Mouse (Mus musculus) myocyte (in vitro differentiated cells): ENCODE results near the gene Zfp638. TPM values are rescaled to one million over a fixed set of nuclear protein-coding genes. Genes with fewer than 3 reads are reported as not detected.
"Not testable (repeated sequence)": the region's sequence is repeated elsewhere in the genome, so short reads cannot be mapped to it uniquely, and the experiment has no call there.

ENCODE experiments used
- H3K27me3 ChIP-seq: one replicate; pipeline ENCODE4 v1.6.1; 2011; ENCODE audit not compliant: control insufficient read depth, insufficient read depth, insufficient read length
- H3K36me3 ChIP-seq: one replicate; pipeline ENCODE4 v1.6.1; 2011; ENCODE audit not compliant: control insufficient read depth, insufficient read depth
- H3K4me2 ChIP-seq: one replicate; pipeline ENCODE4 v1.6.1; 2011; ENCODE audit warnings: low read depth, control low read depth
- H3K4me3 ChIP-seq: one replicate; pipeline ENCODE4 v1.5.1; 2011; ENCODE audit warnings: mild to moderate bottlenecking, control low read depth, moderate library complexity
- H3K79me2 ChIP-seq: one replicate; pipeline ENCODE4 v1.6.1; 2011; ENCODE audit not compliant: control insufficient read depth, insufficient read depth
- H3ac ChIP-seq: one replicate; pipeline ENCODE4 v1.6.1; 2011; ENCODE audit not compliant: control insufficient read depth, insufficient read length
- CEBPB ChIP-seq: IDR thresholded peaks from 2 replicates; pipeline ENCODE4 v1.6.1; 2011; ENCODE audit warnings: mild to moderate bottlenecking, moderate library complexity; ENCODE audit not compliant: poor library complexity, insufficient read depth, severe bottlenecking
- E2F4 ChIP-seq: IDR thresholded peaks from one replicate; pipeline ENCODE4 v1.6.1; 2011; ENCODE audit warnings: mild to moderate bottlenecking, control low read depth, moderate library complexity; ENCODE audit not compliant: insufficient read depth
- MAX ChIP-seq: IDR thresholded peaks from one replicate; pipeline ENCODE4 v1.6.1; 2011; ENCODE audit warnings: low read depth, mild to moderate bottlenecking, control low read depth
- MYOD1 ChIP-seq, 3 experiments: IDR thresholded peaks; one replicate each; pipeline ENCODE4 v1.6.1; 2011; ENCODE audit warnings: control low read depth in 2 of 3, low read depth in 2 of 3, mild to moderate bottlenecking in 2 of 3, moderate library complexity in 1 of 3; ENCODE audit not compliant: insufficient read length in 2 of 3, control insufficient read depth in 1 of 3
- MYOG ChIP-seq, 3 experiments: IDR thresholded peaks; one replicate each; pipeline ENCODE4 v1.6.1; 2011; ENCODE audit warnings: control low read depth in 2 of 3, low read depth in 2 of 3, mild to moderate bottlenecking in 2 of 3; ENCODE audit not compliant: insufficient read length in 2 of 3, control insufficient read depth in 1 of 3, insufficient read depth in 1 of 3
- POLR2A ChIP-seq: IDR thresholded peaks from one replicate; pipeline ENCODE4 v1.6.1; 2011; ENCODE audit warnings: low read depth, mild to moderate bottlenecking, control low read depth, moderate library complexity; ENCODE audit not compliant: insufficient read length
- POLR2AphosphoS2 ChIP-seq: IDR thresholded peaks from one replicate; pipeline ENCODE4 v1.6.1; 2011; ENCODE audit warnings: low read depth, control low read depth; ENCODE audit not compliant: insufficient read length
- REST ChIP-seq: IDR thresholded peaks from one replicate; pipeline ENCODE4 v1.6.1; 2011; ENCODE audit warnings: mild to moderate bottlenecking, control low read depth, moderate library complexity; ENCODE audit not compliant: insufficient read depth, insufficient read length
- SRF ChIP-seq: IDR thresholded peaks from one replicate; pipeline ENCODE4 v1.6.1; 2011; ENCODE audit warnings: low read depth; ENCODE audit not compliant: control insufficient read depth, insufficient read length
- TCF12 ChIP-seq: IDR thresholded peaks from one replicate; pipeline ENCODE4 v1.6.1; 2011; ENCODE audit warnings: mild to moderate bottlenecking, control low read depth; ENCODE audit not compliant: poor library complexity, insufficient read depth, severe bottlenecking
- TCF3 ChIP-seq: IDR thresholded peaks from one replicate; pipeline ENCODE4 v1.6.1; 2011; ENCODE audit warnings: low read depth, control low read depth; ENCODE audit not compliant: insufficient read length
- USF1 ChIP-seq: IDR thresholded peaks from one replicate; pipeline ENCODE4 v1.6.1; 2011; ENCODE audit warnings: low read depth, mild to moderate bottlenecking, control low read depth, moderate library complexity
- polyA plus RNA-seq: library from polyadenylated mRNA; unstranded; fragments of >200 nt; fragmentation: generic; extraction: Trizol; gene quantifications from one replicate; pipeline ENCODE4 v1.2.1, GENCODE M21; 2012; ENCODE audit warnings: missing spikeins

Gene Zfp638
- polyA plus RNA-seq, 1 experiment = 6.0 TPM

DNA sequence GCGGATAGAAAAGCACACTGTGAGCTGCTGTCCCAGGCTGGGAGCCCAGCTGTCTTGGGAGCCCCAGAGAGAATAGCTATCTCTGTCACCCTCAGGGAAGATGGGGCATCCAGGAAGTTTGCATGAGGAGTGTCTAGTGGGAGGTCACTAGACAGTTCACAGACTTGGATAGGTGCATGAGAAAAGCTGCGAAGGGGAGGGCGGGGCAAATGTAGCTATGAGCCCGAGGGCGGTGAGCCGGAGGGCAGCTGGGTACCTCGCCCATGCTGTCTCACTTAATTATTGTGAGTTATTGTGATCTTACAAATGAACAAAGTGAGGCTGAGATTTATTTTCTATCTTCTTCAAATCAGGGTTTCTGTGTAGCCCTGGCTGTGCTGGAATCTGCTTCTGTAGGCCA lies 162.9 kb downstream of the Zfp638 start:
- no peaks in the 10 kb centered on the region for H3K36me3 ChIP-seq

DNA sequence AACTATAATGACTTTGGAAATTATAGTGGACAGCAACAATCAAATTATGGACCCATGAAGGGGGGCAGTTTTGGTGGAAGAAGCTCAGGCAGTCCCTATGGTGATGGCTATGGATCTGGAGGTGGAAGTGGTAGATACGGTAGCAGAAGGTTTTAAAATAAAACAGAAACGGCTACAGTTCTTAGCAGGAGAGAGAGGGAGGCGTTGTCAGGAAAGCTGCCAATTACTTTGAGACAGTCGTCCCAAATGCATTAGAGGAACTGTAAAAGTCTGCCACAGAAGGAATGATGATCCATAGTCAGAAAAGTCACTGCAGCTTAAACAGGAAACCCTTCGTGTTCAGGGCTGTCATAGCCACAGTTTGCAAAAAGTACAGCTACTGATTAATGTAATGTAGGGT lies 165.6 kb downstream of the Zfp638 start:
- not testable (repeated sequence) for H3ac ChIP-seq, H3K4me3 ChIP-seq, H3K79me2 ChIP-seq, H3K4me2 ChIP-seq, H3K36me3 ChIP-seq, H3K27me3 ChIP-seq

More for the DNA sequence above, 162.9 kb downstream of the Zfp638 start:
- Histone ChIP-seq H3ac (no peak overlapping the region), H3K4me2 (no peak overlapping the region), H3K4me3 (no peak overlapping the region), H3K27me3 (no peaks in the 10 kb centered on the region), H3K79me2 (no peaks in the 10 kb centered on the region)
- TF ChIP-seq POLR2A = no peak
- no peak for TF ChIP-seq POLR2AphosphoS2
- no peak for TF ChIP-seq REST
- no peak for TF ChIP-seq CEBPB
- no peak for TF ChIP-seq USF1
- TF ChIP-seq TCF3 = no peak
- no peak for TF ChIP-seq SRF
- TF ChIP-seq MAX = no peak
- TF ChIP-seq MYOG (IDR thresholded peaks at IDR 0.05; ENCODE audit: control insufficient read depth in 1 of 3, insufficient read depth in 1 of 3, insufficient read length in 2 of 3, low read depth in 2 of 3) = no peak
- TF ChIP-seq TCF12 = no peak
- no peak for TF ChIP-seq MYOD1 (IDR thresholded peaks at IDR 0.05; ENCODE audit: control insufficient read depth in 1 of 3, insufficient read length in 2 of 3, low read depth in 2 of 3)
- TF ChIP-seq E2F4 = no peak

Other genes starting within 250 kb of the Zfp638 start
- not detected for gene Clec4f, start 210.9 kb upstream of the Zfp638 start, polyA plus RNA-seq
- not detected for gene Cd207, start 189.3 kb upstream of the Zfp638 start, polyA plus RNA-seq
- 0.66 TPM for gene Vax2, start 155.8 kb upstream of the Zfp638 start, polyA plus RNA-seq
- gene Atp6v1b1, start 124.1 kb upstream of the Zfp638 start, polyA plus RNA-seq = not detected
- gene Ankrd53, start 104.5 kb upstream of the Zfp638 start, polyA plus RNA-seq = 0.05 TPM
- gene Tex261, start 91.3 kb upstream of the Zfp638 start, polyA plus RNA-seq = 70.7 TPM
- gene Nagk, start 72.1 kb upstream of the Zfp638 start, polyA plus RNA-seq = 42.9 TPM
- gene Paip2b, start 35.4 kb upstream of the Zfp638 start, polyA plus RNA-seq = 14.4 TPM
- gene Dysf, start 141.5 kb downstream of the Zfp638 start, polyA plus RNA-seq = 35.5 TPM